Mouse (Mus musculus): Measurements from ENCODE around the gene Rin3.

- TF ChIP-seq TAL1 (IDR thresholded peaks at IDR 0.05; ENCODE audit: low read length) (no peak), CTCF (IDR thresholded peaks at IDR 0.05 in 2 of 3, conservative IDR thresholded peaks at IDR 0.05 in 1 of 3; ENCODE audit: control insufficient read depth in 1 of 3, insufficient read depth in 1 of 3, low read depth in 2 of 3, low read length in 3 of 3, poor library complexity in 1 of 3, severe bottlenecking in 1 of 3) (no peak), POLR2A (IDR thresholded peaks at IDR 0.05; ENCODE audit: control insufficient read depth in 1 of 2, insufficient read depth in 1 of 2, low read depth in 1 of 2, low read length in 2 of 2, poor library complexity in 1 of 2) (no peak), POLR2AphosphoS5 (IDR thresholded peaks at IDR 0.05; ENCODE audit: borderline replicate concordance, low read depth, low read length) (no peak), EP300 (IDR thresholded peaks at IDR 0.05; ENCODE audit: low read depth in 1 of 2, low read length in 2 of 2) (no peak), BHLHE40 (IDR thresholded peaks at IDR 0.05; ENCODE audit: borderline replicate concordance, low read depth, low read length) (no peak), JUND (IDR thresholded peaks at IDR 0.05; ENCODE audit: low read depth, low read length) (no peak), KAT2A (conservative IDR thresholded peaks at IDR 0.05; ENCODE audit: low read depth, low read length) (no peak), MAX (IDR thresholded peaks at IDR 0.05; ENCODE audit: low read length) (no peak)
Measured at GRCm38 (mm10) chr12:102432238-102432637, 149.4 kb downstream of the Rin3 start.

All from MEL (cell line).